Mouse (Mus musculus) heart, embryonic 11.5 days (tissue): Measurements from ENCODE around the gene Grrp1. TPM values are rescaled to one million over a fixed set of nuclear protein-coding genes. Genes with fewer than 3 reads are reported as not detected.
"Not testable (repeated sequence)": the region's sequence is repeated elsewhere in the genome, so short reads cannot be mapped to it uniquely, and the experiment has no call there.

Source experiments
- ATAC-seq: fragments of 200-750 bp; cut with Nextera tagmentation; replicated peaks from 2 replicates; pipeline ENCODE4 v1.8.0; 2017; ENCODE audit warnings: moderate library complexity; ENCODE audit not compliant: insufficient number of reproducible peaks, low FRiP score, low TSS enrichment
- H3K27ac ChIP-seq: fragments of 300-500 bp; sonication (generic); 2 replicates; pipeline ENCODE4 v1.5.1; 2014; ENCODE audit warnings: mild to moderate bottlenecking, low read depth, low read length
- H3K27me3 ChIP-seq: fragments of 300-500 bp; sonication (generic); 2 replicates; pipeline ENCODE4 v1.6.1; 2014; ENCODE audit warnings: mild to moderate bottlenecking, low read length, mixed read lengths; ENCODE audit not compliant: control insufficient read depth, insufficient read depth
- H3K36me3 ChIP-seq: fragments of 300-500 bp; sonication (generic); 2 replicates; pipeline ENCODE4 v1.6.1; 2014; ENCODE audit warnings: mild to moderate bottlenecking, low read length, moderate library complexity, mixed read lengths; ENCODE audit not compliant: control insufficient read depth, insufficient read depth
- H3K4me1 ChIP-seq: fragments of 300-500 bp; sonication (generic); 2 replicates; pipeline ENCODE4 v1.6.1; 2014; ENCODE audit warnings: low read length; ENCODE audit not compliant: control insufficient read depth, insufficient read depth
- H3K4me2 ChIP-seq: fragments of 300-500 bp; sonication (generic); 2 replicates; pipeline ENCODE4 v1.6.1; 2014; ENCODE audit warnings: mild to moderate bottlenecking, moderate library complexity
- H3K4me3 ChIP-seq: fragments of 300-500 bp; sonication (generic); 2 replicates; pipeline ENCODE4 v1.5.1; 2014; ENCODE audit warnings: low read depth, low read length
- H3K9ac ChIP-seq: fragments of 300-500 bp; sonication (generic); 2 replicates; pipeline ENCODE4 v1.6.1; 2014; ENCODE audit warnings: mild to moderate bottlenecking, low read depth, low read length, moderate library complexity
- H3K9me3 ChIP-seq: fragments of 300-500 bp; sonication (generic); replicated peaks from 2 replicates; pipeline ENCODE4 v1.6.1; 2016; ENCODE audit warnings: low read length; ENCODE audit not compliant: control insufficient read depth
- WGBS: fragments of 180-500 bp; shearing (Covaris S2); extraction: QIAGEN DNeasy Blood & Tissue Kit; methylation state at CpG from one replicate; pipeline ENCODE4 v1.1.7; 2014; ENCODE audit not compliant: insufficient replicate concordance; 5-methylcytosine and 5-hydroxymethylcytosine counted together
- polyA plus RNA-seq: library from polyadenylated mRNA; unstranded; fragments of >200 nt; fragmentation: Nextera tagmentation; extraction: Ambion mirVana; gene quantifications from 2 replicates; pipeline ENCODE4 v1.2.1, GENCODE M21; 2014

The Grrp1 gene
- 3.7 and 4.4 TPM in 2 replicates for polyA plus RNA-seq

GRCm38 (mm10) chr4:134253722-134254324, at the start of gene Grrp1:
Gene Grrp1 (minus strand): TSS chr4:134254106.
- Histone ChIP-seq H3K36me3 (no peaks in the 10 kb centered on the region), H3K4me3 (peak within 1 kb of the TSS; percentile 53), H3K27me3 (peaks cover 39% of the 10 kb centered on the region), H3K4me2 (peak within 1 kb of the TSS; percentile 80), H3K27ac (peak within 1 kb of the TSS; percentile 25; the same call in 1 of the 2 replicates), H3K4me1 (peaks cover 69% of the 10 kb centered on the region), H3K9ac (peak within 1 kb of the TSS; percentile 57), H3K9me3 (no peaks in the 10 kb centered on the region)
- WGBS, result 1% methylated on average over 13 of the region's 13 CpGs
- no peak for ATAC-seq

DNA sequence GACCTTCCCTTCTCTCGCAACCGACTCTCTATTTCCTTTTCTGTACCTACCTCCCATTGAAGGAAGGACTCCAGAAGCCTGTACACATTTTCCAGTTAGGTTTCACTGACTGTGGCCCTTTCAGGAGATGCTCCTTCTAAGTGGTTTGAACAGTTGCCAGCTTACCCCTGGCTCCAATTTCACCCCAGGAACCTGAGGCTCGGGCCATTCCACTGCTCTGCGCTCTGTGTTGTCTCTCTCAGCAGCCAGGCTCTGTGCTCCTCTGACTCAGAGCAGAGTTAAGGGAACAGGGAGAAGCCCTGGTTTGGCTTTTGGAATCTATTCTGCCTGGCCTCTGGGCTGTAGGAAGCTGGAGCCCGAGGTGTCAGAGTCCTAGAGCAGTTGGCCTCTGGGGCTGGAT, 48.2 kb upstream of the Grrp1 start:
- 60% methylated on average over 5 of the region's 5 CpGs for WGBS
- ATAC-seq, result no peak
- no peaks in the 10 kb centered on the region for H3K9me3 ChIP-seq
- no peak overlapping the region for H3K9ac ChIP-seq
- no peaks in the 10 kb centered on the region for H3K36me3 ChIP-seq
- H3K27ac ChIP-seq, result peak overlapping the region; percentile 2; the same call in 1 of the 2 replicates
- no peaks in the 10 kb centered on the region for H3K27me3 ChIP-seq
- H3K4me3 ChIP-seq, result no peak overlapping the region
- H3K4me2 ChIP-seq, result no peak overlapping the region
- peaks cover 20% of the 10 kb centered on the region for H3K4me1 ChIP-seq

DNA sequence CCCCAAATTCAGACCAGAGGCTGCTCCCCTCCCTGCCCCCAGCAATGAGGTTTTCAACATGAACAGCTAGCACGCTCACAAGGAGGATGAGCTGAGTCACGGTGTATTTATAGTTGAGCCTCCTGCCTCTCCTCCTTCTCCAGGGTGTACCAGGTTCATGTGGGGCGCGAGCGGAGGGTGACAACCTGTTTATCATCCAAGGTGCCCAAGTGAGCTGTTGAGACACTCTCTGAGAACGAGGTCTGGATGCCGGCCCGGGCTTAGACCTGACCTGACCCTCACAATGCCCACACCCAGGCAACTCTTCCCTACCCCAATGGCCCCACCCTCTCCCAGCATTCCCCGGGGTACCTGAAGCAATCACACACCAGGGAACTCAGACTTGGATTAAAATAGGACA, 46.4 kb upstream of the Grrp1 start:
- Histone ChIP-seq H3K9ac (no peak overlapping the region), H3K36me3 (no peaks in the 10 kb centered on the region), H3K27me3 (no peaks in the 10 kb centered on the region), H3K4me1 (peaks cover 20% of the 10 kb centered on the region), H3K27ac (peak overlapping the region; percentile 75), H3K9me3 (no peaks in the 10 kb centered on the region; the same call in 1 of the 2 replicates), H3K4me3 (no peak overlapping the region), H3K4me2 (peak overlapping the region; percentile 35)
- WGBS, result 50% methylated on average over 9 of the region's 9 CpGs
- no peak for ATAC-seq

- ATAC-seq, result no peak
- H3K4me1 ChIP-seq, result peaks cover 20% of the 10 kb centered on the region
- H3K9ac ChIP-seq, result no peak overlapping the region
- no peaks in the 10 kb centered on the region for H3K36me3 ChIP-seq
- 30% methylated on average over 4 of the region's 4 CpGs for WGBS
- peak overlapping the region; percentile 30 for H3K4me2 ChIP-seq
- peak overlapping the region; percentile 10; the same call in 1 of the 2 replicates for H3K4me3 ChIP-seq
- no peaks in the 10 kb centered on the region for H3K27me3 ChIP-seq
- H3K9me3 ChIP-seq, result no peaks in the 10 kb centered on the region; the same call in 1 of the 2 replicates
- H3K27ac ChIP-seq, result peak overlapping the region; percentile 75
Measured at GRCm38 (mm10) chr4:134299498-134299810, 45.5 kb upstream of the Grrp1 start.

DNA sequence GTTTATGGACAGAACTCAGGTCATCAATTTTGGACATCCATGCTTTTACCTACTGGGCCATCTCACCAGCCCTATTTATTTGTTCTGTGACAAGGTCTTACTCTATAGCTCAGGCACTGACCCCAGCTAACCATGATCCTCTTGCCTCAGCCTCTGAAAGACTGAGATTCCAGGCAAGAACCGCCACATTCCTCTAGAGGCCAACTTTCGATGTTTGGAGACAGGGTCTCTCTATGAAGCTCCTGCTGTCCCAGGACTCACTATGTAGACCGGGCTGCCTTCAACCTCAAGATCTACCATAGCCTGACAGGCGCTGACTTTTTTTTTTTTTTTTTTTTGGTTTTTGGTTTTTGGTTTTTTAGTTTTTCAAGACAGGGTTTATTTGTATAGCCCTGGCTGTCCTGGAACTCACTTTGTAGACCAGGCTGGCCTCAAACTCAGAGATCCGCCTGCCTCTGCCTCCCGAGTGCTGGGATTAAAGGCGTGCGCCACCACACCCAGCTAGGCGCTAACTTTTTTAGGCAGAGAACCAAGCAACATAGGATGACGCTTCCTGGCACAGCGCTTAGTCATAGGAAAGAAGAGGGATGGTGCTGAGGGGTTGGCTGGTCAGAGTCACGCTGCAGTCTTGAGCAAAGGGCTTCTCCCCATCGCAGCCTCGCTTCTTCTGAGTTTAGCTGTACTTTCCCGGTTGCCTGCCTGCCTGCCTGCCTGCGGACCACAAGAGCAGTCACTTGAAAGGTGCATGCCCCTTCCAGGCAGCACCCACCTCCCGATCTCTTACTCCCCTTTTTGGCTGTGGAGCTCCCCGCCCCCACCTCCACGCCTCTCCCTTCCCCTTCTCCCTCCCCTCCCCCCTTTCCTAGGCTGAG, 45.0 kb upstream of the Grrp1 start:
- Histone ChIP-seq H3K4me2 (peak overlapping the region; percentile 30), H3K27me3 (no peaks in the 10 kb centered on the region), H3K27ac (peak overlapping the region; percentile 75), H3K4me1 (peaks cover 24% of the 10 kb centered on the region), H3K36me3 (no peaks in the 10 kb centered on the region), H3K9me3 (no peaks in the 10 kb centered on the region; the same call in 1 of the 2 replicates), H3K9ac (no peak overlapping the region), H3K4me3 (peak overlapping the region; percentile 10; the same call in 1 of the 2 replicates)
- ATAC-seq, result no peak
- 62% methylated on average over 19 of the region's 19 CpGs for WGBS

DNA sequence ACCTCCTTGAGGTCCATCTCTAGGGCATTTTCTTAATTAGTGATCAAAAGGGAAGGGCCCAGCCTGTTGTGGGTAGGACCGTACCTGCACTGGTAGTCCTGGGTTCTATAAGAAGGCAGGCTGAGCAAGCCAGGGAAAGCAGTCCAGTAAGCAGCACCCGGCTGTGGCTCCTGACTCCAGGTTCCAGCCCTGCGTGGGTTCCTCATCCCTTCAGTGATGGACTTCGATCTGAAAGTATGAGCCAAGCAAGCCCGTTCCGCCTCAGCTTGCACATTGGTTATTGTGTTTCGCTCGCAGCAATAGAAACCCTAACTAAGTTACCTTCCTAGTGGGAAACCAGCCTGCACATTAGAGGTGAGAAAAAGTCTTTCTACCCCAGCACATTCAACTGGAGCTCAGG, 43.5 kb upstream of the Grrp1 start:
- Histone ChIP-seq H3K4me2 (no peak overlapping the region), H3K9ac (no peak overlapping the region), H3K9me3 (no peaks in the 10 kb centered on the region; the same call in 1 of the 2 replicates), H3K4me3 (no peak overlapping the region), H3K4me1 (peaks cover 35% of the 10 kb centered on the region), H3K36me3 (no peaks in the 10 kb centered on the region), H3K27me3 (no peaks in the 10 kb centered on the region), H3K27ac (no peak overlapping the region)
- 86% methylated on average over 8 of the region's 8 CpGs for WGBS
- ATAC-seq, result no peak

DNA sequence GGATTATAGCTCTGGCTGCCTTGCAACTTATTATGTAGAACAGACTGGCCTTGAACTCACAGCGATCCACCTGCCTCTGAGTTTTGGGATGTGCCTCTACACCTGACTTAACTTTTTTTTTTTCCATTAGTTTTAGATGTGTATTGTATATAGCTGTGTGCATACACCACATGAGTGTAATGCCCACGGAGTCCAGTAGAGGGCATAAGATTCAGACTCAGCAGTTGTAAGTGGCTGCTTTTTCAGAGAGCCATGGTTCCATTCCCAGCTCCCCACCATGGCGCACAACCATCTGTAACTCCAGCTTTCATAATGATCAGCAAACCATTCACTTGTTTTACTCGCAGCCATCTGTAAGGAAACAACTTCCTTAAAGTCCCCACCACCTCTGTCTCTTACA, 42.6 kb upstream of the Grrp1 start:
- H3K4me1 ChIP-seq, result peaks cover 32% of the 10 kb centered on the region
- no peaks in the 10 kb centered on the region for H3K27me3 ChIP-seq
- no peaks in the 10 kb centered on the region; the same call in 1 of the 2 replicates for H3K9me3 ChIP-seq
- H3K36me3 ChIP-seq, result no peaks in the 10 kb centered on the region
- WGBS, result 81% methylated on average over 4 of the region's 4 CpGs
- no peak overlapping the region for H3K4me3 ChIP-seq
- ATAC-seq, result no peak
- H3K27ac ChIP-seq, result no peak overlapping the region
- no peak overlapping the region for H3K4me2 ChIP-seq
- no peak overlapping the region for H3K9ac ChIP-seq

GRCm38 (mm10) chr4:134296096-134296495, 42.2 kb upstream of the Grrp1 start:
- H3K9me3 ChIP-seq, H3K9ac ChIP-seq, H3K36me3 ChIP-seq, H3K27ac ChIP-seq, H3K4me2 ChIP-seq, H3K4me3 ChIP-seq, H3K27me3 ChIP-seq, ATAC-seq: not testable (repeated sequence)
- 83% methylated on average over 4 of the region's 4 CpGs for WGBS
- H3K4me1 ChIP-seq, result peaks cover 32% of the 10 kb centered on the region
